Mouse (Mus musculus) thymus, adult 2 months (tissue): Measurements from ENCODE around the gene Eci3. TPM values are rescaled to one million over a fixed set of nuclear protein-coding genes. Genes with fewer than 3 reads are reported as not detected.
"Not testable (repeated sequence)": the region's sequence is repeated elsewhere in the genome, so short reads cannot be mapped to it uniquely, and the experiment has no call there.

ENCODE experiments used
- DNase-seq: peaks from one replicate; pipeline ENCODE4 v3.0.0; 2021
- H3K27ac ChIP-seq: fragments of 200-500 bp; 2 replicates; pipeline ENCODE4 v1.5.1; 2012; ENCODE audit warnings: low read length, control low read depth; ENCODE audit not compliant: control insufficient read depth, insufficient read depth
- H3K27me3 ChIP-seq: fragments of 200-500 bp; 2 replicates; pipeline ENCODE4 v1.6.1; 2012; ENCODE audit warnings: mild to moderate bottlenecking, low read length, moderate library complexity, mixed read lengths; ENCODE audit not compliant: control insufficient read depth, insufficient read depth
- H3K36me3 ChIP-seq: fragments of 200-500 bp; 2 replicates; pipeline ENCODE4 v1.6.1; 2012; ENCODE audit warnings: mild to moderate bottlenecking, low read length, moderate library complexity; ENCODE audit not compliant: control insufficient read depth, insufficient read depth
- H3K4me1 ChIP-seq: fragments of 200-500 bp; replicated peaks from 2 replicates; pipeline ENCODE4 v1.6.1; 2012; ENCODE audit warnings: low read length; ENCODE audit not compliant: control insufficient read depth, insufficient read depth
- H3K4me3 ChIP-seq: fragments of 200-500 bp; 2 replicates; pipeline ENCODE4 v1.5.1; 2012; ENCODE audit warnings: mild to moderate bottlenecking, low read length, control low read depth, moderate library complexity; ENCODE audit not compliant: control insufficient read depth, insufficient read depth
- CTCF ChIP-seq: fragments of 200-500 bp; IDR thresholded peaks from 2 replicates; pipeline ENCODE4 v1.5.1; 2012; ENCODE audit warnings: mild to moderate bottlenecking, control low read depth, low read length, moderate library complexity, borderline replicate concordance; ENCODE audit not compliant: control insufficient read depth, poor library complexity, insufficient read depth; ENCODE audit errors: extremely low read depth
- POLR2A ChIP-seq: fragments of 200-500 bp; IDR thresholded peaks from 2 replicates; pipeline ENCODE4 v1.6.1; 2012; ENCODE audit warnings: mild to moderate bottlenecking, low read length, control low read depth, moderate library complexity; ENCODE audit not compliant: control insufficient read depth, poor library complexity, insufficient read depth; ENCODE audit errors: extremely low read depth
- WGBS: fragments of 180-500 bp; shearing (Covaris S2); methylation state at CpG from one replicate; pipeline ENCODE4 v1.1.7; 2018; 5-methylcytosine and 5-hydroxymethylcytosine counted together
- polyA plus RNA-seq: library from polyadenylated mRNA; depleted of rRNA; stranded (reverse); fragments of >200 nt; gene quantifications from 2 replicates; pipeline ENCODE4 v1.2.3, GENCODE M21; 2012

Gene Eci3
- polyA plus RNA-seq, 1 experiment, result 0.23 TPM

GRCm38 (mm10) chr13:34960996-34961770, 2.4 kb downstream of the Eci3 start:
- no peaks in the 10 kb centered on the region for H3K36me3 ChIP-seq
- H3K27ac ChIP-seq, result no peak overlapping the region
- peaks cover 13% of the 10 kb centered on the region for H3K27me3 ChIP-seq
- WGBS, result 97% methylated on average over 4 of the region's 4 CpGs
- peaks cover 19% of the 10 kb centered on the region for H3K4me1 ChIP-seq
- DNase-seq, result no peak
- no peak for TF ChIP-seq CTCF
- no peak for TF ChIP-seq POLR2A
- H3K4me3 ChIP-seq, result no peak overlapping the region

GRCm38 (mm10) chr13:34958158-34958557, 5.5 kb downstream of the Eci3 start:
- not testable (repeated sequence) for H3K36me3 ChIP-seq, DNase-seq, H3K4me3 ChIP-seq, H3K27me3 ChIP-seq, H3K27ac ChIP-seq
- H3K4me1 ChIP-seq, result peaks cover 11% of the 10 kb centered on the region
- whole genome bisulfite sequencing, result 98% methylated on average over 3 of the region's 3 CpGs

GRCm38 (mm10) chr13:34956901-34957300, 6.7 kb downstream of the Eci3 start:
- H3K27ac ChIP-seq, result no peak overlapping the region
- H3K27me3 ChIP-seq, result no peaks in the 10 kb centered on the region
- no peaks in the 10 kb centered on the region for H3K36me3 ChIP-seq
- TF ChIP-seq CTCF, result no peak
- WGBS, result 10% methylated on average over 4 of the region's 4 CpGs
- no peak overlapping the region for H3K4me3 ChIP-seq
- peaks cover 11% of the 10 kb centered on the region for H3K4me1 ChIP-seq
- DNase-seq, result peak; percentile 66

- H3K36me3 ChIP-seq, H3K4me3 ChIP-seq, H3K27ac ChIP-seq, H3K27me3 ChIP-seq, H3K4me1 ChIP-seq, DNase-seq: not testable (repeated sequence)
- 74% methylated on average over 2 of the region's 2 CpGs for WGBS
Measured at GRCm38 (mm10) chr13:34951437-34951836, 12.2 kb downstream of the Eci3 start.

- Histone ChIP-seq H3K36me3 (no peaks in the 10 kb centered on the region), H3K27ac (no peak overlapping the region), H3K4me3 (no peak overlapping the region), H3K4me1 (no peaks in the 10 kb centered on the region), H3K27me3 (no peaks in the 10 kb centered on the region)
- no peak for DNase-seq
- TF ChIP-seq POLR2A, result no peak
- no peak for TF ChIP-seq CTCF
Measured at GRCm38 (mm10) chr13:34942370-34942769, 21.2 kb downstream of the Eci3 start.

- WGBS, result 92% methylated on average over 10 of the region's 10 CpGs
- no peak for DNase-seq
- Histone ChIP-seq H3K36me3 (no peaks in the 10 kb centered on the region), H3K4me1 (no peaks in the 10 kb centered on the region), H3K4me3 (no peak overlapping the region), H3K27me3 (no peaks in the 10 kb centered on the region), H3K27ac (no peak overlapping the region)
- TF ChIP-seq CTCF (no peak), POLR2A (no peak)
Measured at GRCm38 (mm10) chr13:34934931-34935644, 28.5 kb downstream of the Eci3 start.

- 93% methylated on average over 4 of the region's 4 CpGs for WGBS
- H3K27me3 ChIP-seq, result no peaks in the 10 kb centered on the region
- no peak within 1 kb of the TSS for H3K27ac ChIP-seq
- no peak within 1 kb of the TSS for H3K4me3 ChIP-seq
- H3K36me3 ChIP-seq, result no peaks in the 10 kb centered on the region
- DNase-seq, result no peak
- no peaks in the 10 kb centered on the region for H3K4me1 ChIP-seq
- no peak for TF ChIP-seq CTCF
- TF ChIP-seq POLR2A, result no peak
Measured at GRCm38 (mm10) chr13:34924210-34924609, 39.4 kb downstream of the Eci3 start, which contains the start of the genes Fam217a and 4933417A18Rik. Gene Fam217a (minus strand): TSS chr13:34924310. Gene 4933417A18Rik (plus strand): TSS chr13:34924409.
